Mouse (Mus musculus) retina, adult 2 months (tissue): Measurements from ENCODE around the gene Fxr1.
"Not testable (repeated sequence)": the region's sequence is repeated elsewhere in the genome, so short reads cannot be mapped to it uniquely, and the experiment has no call there.

Source experiments
- DNase-seq: peaks from one replicate; pipeline ENCODE4 v3.0.0-alpha.2; 2012; ENCODE audit warnings: low read depth, low spot score

The Fxr1 gene

DNA sequence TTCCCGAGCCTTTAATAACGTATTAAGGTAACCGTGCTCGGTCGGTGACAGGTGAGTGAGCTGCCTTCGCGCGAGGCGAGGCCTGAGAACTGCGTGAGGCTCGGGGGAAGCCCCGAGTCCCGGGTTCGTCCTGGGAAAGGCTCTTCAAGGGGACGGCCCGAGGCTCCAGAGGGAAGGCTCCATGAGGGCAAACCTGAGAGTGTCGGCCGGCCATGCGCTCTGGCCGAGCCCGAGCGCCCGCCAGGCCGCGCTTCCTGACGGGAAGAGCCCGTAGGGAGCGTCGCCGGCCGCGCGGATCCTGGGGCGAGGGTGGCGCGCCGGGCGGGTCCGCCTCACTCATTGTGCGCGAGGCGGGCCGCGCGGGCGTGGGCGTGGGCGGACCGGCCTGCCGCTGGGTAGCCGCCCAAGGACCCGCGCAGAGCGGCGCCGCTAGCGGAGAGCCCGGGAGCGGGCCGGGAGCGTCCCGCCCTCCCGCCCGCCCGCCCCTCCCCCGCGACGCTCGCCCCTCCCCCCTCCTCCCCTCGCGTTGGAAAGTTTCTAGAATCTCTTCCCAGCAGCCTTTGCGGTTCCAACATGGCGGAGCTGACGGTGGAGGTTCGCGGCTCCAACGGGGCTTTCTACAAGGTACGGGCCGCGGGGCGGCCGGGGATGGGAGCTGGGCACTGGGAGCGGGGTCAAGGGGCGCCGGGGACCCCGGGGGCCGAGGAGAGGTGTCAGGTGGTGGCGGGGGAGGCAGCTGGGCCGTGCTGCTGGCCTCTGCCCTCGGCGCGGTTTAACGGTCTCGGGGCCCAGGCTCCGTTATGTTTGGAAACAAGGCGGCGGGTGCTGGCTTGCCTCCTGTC lies at the start of gene Fxr1:
Gene Fxr1, plus strand, starts transcription at position 404 of the 842 bp plus-strand sequence.
- peak; percentile 80 for DNase-seq

DNA sequence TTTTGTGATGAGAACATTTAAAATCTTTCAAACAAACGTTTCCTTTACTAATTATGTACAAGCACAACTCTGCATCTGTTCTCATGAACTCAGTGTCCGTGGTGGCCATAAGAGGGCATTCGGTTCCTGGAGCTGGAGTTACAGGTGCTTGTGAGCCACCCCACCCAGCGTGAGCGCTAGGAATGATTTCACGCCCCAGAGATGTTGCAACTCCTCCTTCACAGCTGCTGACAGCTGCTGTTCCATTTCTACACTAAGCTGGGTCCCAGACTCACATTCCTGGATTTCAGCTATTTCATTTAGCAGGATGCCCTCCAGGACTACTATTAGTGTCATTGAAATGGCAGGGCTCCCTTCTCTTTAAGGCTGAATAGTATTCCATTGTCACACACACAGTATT lies 40.3 kb upstream of the Fxr1 start:
- no peak for DNase-seq

GRCm38 (mm10) chr3:33982746-33983145 lies 37.0 kb upstream of the Fxr1 start:
- no peak for DNase-seq

- DNase-seq, result no peak
These were observed 30.4 kb upstream of the Fxr1 start for GRCm38 (mm10) chr3:33989302-33989701.

DNA sequence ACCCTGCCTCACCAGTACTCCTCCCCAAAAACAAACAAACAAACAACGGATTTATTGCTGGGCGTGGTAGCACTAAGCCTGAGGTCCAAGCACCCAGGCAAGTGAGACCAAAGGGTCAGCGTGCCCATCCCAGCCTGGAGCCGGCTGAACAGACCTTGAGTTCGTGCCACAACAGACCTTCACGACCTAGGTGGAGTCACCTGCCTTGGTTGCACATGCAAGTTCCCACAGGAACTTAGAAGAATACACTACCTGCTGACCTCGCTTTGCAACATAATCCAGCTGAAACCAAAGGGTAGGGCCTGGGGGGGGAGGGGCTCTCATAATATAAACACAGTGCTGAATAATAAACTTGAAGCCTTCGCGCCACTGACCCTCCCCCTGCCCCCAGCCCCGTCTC lies 29.3 kb upstream of the Fxr1 start:
- DNase-seq, result no peak

DNA sequence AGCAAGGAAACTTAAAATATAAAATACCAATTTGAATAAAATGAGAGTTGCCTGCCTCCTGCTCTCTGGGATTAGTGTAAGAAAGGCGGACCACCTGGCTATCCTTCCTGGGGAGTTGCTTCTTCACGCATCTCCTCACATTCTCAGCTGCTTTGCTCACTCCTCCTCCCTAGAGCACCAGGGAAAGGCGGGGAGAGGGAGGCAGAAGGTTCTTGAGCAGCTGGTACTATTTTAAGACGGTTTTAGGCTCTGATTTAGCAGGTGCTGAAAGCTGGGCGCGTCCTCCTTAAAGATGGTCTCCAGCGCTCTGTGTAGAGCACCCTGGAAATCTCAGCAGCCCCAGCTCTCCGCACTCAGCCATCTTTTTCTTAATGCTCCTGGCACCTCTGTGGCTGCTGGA lies 28.8 kb upstream of the Fxr1 start:
- DNase-seq, result no peak

DNA sequence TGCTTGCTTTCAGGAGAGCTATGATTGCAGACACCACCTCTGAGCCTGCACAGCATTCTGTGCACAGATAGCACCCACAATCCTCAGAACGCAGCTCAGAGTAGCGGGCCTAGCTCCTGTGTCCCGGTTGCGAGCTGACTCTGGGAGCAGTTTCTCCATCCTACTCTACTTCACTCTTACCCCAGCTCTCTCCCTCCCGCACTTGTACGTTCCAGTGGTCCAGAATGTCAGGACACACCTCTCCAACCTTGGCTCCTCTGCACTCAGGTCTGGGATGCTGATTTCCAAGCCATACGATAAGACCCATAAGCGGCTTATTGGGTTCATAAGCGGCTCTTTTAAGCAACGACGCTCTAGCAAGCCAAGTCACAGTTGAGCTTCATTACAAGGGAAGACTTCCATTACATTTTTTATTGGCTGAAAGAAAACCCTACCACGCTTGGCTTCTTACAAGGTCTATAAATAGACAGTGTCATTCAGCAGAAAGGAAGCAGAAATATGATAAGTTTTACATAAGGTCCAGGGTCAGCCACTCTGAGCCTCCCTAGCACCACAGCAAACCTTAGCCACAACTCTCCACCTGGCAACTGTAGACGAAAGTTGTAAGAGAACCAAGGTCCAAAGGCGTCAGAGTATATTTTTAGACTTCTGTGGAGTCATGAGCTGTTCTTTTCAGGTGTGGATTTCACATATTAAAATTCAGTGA lies 26.2 kb upstream of the Fxr1 start:
- no peak for DNase-seq

- no peak for DNase-seq
These were observed 25.6 kb upstream of the Fxr1 start for GRCm38 (mm10) chr3:33994127-33994488.

GRCm38 (mm10) chr3:34001691-34002090 lies 18.1 kb upstream of the Fxr1 start:
- not testable (repeated sequence) for DNase-seq

DNA sequence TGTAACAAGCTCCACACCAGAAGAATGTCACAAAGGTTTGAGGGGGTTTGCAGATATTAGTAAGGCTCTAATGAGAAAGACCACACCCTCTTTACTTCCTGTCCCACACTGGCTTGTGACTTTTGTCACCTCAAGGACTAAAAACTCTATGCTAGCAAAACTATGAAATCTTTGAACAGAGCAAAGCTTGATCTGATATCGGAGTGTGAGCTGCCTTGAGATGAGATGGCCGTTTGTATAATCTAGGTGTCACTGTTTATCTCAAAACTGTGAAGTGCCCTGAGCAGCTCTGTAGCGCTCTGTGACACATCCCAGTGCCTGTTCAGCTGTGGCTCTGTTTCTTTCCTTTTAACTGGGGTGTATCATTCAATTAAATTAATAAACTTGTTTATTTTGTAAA lies 15.9 kb upstream of the Fxr1 start:
- no peak for DNase-seq

DNA sequence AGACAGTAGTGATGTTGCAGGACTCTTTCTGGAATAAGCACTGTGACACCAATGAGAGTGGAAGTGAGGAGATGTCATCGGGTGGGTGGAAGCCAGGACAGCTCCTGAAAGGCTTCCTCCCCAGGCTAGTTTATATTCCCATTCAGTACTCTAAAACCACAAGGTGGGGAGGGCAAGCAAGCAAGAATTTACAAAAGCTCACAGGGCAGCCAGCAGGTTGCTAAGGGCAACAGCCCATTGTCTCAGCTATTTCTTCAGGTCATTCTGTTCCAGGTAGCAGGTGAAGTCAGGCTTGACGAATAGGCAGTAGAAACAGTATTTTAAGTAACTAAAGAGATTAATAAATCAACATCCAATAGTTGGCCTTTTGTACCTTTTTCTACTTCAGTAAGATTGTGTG lies 13.4 kb upstream of the Fxr1 start:
- no peak for DNase-seq

DNA sequence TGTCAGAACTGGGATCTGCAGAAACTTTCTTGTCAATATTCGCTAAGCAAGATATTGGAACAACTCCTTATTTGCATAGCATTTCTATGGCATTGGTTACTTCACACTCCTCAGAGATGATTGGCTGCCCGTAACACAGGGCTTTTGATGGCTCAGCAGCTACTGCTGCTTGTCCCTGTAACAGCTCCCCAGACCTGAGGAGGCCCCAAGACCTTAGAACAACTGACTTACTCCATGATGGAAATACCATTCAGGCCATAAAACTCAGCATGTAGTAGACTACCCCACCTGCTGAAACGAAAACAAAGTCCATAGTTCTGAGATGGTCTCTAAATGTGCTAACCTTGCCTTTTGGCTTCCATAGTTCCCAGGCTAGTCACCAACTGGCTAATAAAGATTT lies 12.9 kb upstream of the Fxr1 start:
- no peak for DNase-seq

GRCm38 (mm10) chr3:34007611-34008010 lies 12.1 kb upstream of the Fxr1 start:
- DNase-seq, result no peak

DNA sequence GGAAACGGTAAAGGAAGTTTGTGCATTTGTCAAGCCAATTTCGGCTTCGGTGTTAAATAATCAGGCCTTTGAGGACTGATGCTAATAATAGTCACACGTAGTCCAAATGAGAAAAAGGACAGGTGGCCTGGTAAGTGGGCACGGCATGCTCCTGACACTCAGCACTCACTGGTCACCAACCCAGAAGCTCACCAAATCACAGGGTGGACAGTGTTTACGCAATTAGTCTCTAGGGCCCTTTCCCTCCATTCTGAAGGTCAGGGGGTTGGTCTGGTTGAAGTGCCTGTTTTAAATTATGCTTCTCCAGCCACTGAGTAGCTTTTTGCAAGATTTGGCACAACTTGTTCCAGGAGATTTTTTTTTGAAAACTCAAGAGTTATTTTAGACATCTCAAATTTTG lies 11.6 kb upstream of the Fxr1 start:
- no peak for DNase-seq

DNA sequence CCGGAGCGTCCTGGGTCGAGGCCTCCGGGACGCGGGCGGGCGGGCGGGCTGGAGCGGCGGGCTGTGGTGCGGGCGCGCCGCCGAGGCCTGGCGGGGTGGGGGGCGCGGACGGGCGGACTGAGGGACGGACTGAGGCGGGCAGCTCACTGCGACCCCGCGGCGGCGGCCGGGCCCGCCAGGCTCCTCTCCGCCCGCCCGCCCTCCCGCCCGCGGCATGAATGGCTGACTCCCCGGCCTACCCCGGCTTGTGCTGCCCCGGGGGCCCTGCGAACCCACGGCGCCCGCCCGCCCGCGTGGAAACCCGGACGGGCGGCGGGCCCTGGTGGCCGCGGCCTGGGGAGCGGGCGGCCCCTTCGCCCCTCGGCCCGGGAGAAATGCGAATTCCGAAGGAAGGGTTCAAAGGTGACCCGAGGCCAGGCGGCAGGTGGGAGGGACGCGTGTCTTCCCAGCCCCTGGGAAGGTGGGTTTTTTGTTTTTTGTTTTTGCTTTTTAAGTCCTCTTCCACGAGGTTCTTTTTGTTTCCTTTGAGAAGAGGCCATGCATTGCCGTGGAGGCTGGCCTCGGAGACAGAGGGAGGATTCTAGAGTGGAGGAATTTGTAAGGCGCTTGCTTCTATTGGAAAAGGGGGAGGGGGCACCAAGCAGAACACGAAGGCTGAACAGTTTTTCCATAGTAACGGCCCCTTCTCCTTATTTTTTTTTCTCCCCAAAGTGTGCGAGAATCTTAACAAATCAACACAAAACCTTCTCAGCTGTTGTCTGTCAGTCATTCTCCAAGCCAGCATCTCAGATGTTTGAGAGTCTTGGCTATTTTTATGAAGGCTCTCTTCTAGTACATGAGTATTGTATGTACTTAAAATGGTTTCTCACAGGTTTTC lies 877 bp downstream of the Fxr1 start:
- DNase-seq, result no peak

DNA sequence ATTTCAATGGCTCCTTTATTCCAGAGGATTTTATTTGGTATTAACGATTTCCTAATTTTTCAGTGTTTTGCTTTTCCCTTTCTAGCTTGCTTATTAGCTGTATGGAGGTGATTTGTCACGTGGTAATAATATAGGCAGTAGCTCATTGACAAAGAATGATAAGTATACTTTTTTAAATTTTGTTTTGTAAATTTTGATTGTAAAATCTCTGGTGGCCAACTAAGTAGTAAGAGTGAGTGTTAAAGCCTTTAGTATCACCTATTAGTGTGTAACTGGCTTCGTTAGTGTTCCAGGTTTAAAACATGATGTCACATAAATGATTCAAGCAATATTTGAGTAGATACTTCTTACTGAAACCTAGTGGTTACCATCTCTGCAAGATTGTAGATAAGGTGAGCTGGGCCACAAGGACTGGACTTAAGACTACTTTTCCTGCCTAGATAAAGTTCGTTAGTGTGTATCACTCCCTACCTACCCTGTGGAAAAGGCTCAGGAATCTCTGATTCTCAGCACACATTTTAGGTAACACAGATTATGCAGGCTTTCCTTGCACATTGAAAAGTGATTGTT lies 1.6 kb downstream of the Fxr1 start:
- DNase-seq, result no peak

GRCm38 (mm10) chr3:34028935-34029334 lies 9.2 kb downstream of the Fxr1 start:
- no peak for DNase-seq

- no peak for DNase-seq
These were observed 10.9 kb downstream of the Fxr1 start for GRCm38 (mm10) chr3:34030601-34031000.

DNA sequence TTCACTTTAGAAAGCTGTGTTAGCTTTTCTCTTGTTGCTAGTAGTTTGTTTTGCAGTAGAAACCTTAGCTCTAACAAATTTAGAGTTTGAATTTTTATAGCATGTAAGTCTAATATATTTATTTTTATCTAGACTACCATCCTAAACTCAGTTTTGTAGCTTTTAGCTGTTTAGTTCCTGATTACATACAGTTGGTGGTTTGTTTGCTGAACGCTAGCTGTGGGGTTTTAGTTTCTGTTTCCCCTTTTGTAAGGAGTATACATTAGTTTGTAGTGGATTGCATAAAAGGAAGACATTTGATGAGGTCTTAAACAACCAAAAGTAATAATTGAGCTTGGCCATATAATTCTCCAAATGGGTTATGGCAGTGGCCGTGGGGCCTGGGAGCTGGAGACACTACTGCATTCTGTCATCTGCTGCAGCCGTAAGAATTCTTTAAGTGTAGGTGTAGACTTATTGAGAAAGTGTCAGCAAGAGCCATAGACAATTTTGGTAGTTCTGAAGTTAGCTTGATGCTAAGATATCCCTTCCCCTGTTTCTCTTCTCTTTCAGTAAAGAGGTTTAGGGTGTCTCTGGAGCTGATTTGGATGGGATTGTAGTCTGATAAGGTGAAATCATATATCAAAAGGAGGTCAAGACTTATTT lies 14.1 kb downstream of the Fxr1 start:
- no peak for DNase-seq

DNA sequence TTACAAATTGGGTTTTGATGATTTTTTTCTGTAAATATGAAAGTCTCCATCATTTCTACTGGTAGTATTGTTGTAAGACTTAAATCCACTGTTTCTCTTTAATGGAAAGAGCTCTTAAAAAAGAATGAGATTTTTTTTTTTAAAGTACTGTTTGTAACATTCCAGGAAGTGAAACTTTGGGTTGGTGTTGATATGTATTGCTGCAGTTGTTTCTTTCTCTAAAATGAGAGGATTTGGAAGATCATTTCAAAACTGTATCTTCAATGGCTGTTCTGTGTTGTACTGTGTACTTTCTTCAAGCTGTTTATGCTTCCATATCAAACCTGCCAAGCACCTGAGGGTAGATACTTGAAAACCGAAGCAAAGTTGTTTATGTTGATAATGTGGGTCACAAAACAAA lies 15.1 kb downstream of the Fxr1 start:
- DNase-seq, result no peak

DNA sequence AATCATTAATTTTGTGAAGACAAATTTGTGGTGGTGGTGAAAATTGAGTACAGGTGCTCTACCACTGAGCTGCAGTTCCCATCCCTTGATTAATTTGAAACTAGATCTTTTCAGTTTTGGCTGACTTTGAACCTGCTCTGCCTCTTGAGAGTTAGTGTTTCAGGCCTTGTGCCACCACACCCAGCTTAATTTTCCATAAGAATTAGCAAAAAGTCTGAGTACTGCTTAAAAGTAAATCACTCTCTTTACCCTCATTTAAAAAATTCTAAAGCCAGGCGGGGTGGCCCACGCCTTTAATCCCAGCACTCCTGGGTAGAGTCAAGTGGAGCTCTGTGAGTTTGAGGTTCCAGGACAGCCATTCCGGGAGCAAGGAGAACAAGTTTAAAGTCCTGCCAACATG lies 16.0 kb downstream of the Fxr1 start:
- no peak for DNase-seq
